Mouse (Mus musculus) embryonic fibroblast, embryonic 13.5 days (primary cell): ENCODE measurements at regions not wholly inside any gene's neighbourhood (a gene's known extent, or its start where the extent isn't known, plus 50 kb on each side); places are given as distances from the start of the nearest gene placed in this dataset.

Experiments
- H3K27ac ChIP-seq: 2 replicates; pipeline ENCODE4 v1.5.1; 2012; ENCODE audit warnings: low read length, control low read depth, inconsistent platforms; ENCODE audit not compliant: insufficient read depth
- H3K4me1 ChIP-seq: 2 replicates; pipeline ENCODE4 v1.6.1; 2011; ENCODE audit warnings: low read length; ENCODE audit not compliant: control insufficient read depth, insufficient read depth
- H3K4me3 ChIP-seq: 2 replicates; pipeline ENCODE4 v1.5.1; 2011; ENCODE audit warnings: mild to moderate bottlenecking, control low read depth, low read length; ENCODE audit not compliant: insufficient read depth
- CTCF ChIP-seq: IDR thresholded peaks from 2 replicates; pipeline ENCODE4 v1.5.1; 2011; ENCODE audit warnings: mild to moderate bottlenecking, control low read depth, low read length, moderate library complexity, borderline replicate concordance; ENCODE audit not compliant: insufficient read depth
- POLR2A ChIP-seq: IDR thresholded peaks from 2 replicates; pipeline ENCODE4 v1.6.1; 2011; ENCODE audit warnings: low read depth, mild to moderate bottlenecking, control low read depth, low read length, moderate library complexity

DNA sequence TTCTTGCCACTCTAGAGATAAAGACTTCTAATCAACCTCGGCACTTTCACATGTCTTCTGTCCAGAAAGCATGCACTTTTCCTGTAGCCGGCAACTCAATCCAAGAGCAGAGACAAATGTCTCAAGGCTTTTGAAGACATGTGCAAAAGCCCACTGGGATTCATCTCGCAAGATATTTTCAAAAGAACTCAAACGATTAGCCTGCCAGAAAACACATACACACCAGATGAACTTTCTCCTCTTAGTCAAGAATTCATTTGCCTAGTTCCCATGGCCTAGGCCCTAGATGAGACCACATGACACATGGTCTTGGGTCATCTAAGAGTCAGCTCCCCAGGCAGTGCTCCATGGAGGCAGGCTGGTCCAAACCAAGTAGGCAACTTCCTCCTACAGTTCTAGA, 293.8 kb upstream of the Tnp1 start:
- Histone ChIP-seq H3K4me3 (no peak overlapping the region), H3K27ac (no peak overlapping the region), H3K4me1 (no peaks in the 10 kb centered on the region)
- TF ChIP-seq CTCF: no peak
- no peak for TF ChIP-seq POLR2A

DNA sequence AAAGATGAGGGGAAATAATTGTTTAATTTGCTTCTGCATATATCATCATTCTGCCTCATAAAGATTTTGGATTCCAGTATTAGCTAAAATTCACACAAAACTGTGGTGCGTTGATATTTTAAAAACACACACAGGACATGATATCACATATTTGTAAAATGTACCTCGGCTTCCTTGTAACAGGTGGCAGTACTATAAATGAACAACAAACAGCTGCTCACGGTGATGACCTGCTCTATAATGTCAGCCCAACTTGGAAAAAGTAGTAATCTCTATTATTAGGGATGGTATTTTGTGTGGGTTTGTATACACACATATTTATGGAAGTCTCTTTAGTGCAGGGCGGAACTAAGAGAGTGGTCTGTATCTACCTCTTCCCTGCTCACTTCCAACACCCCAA, 292.7 kb upstream of the Tnp1 start:
- Histone ChIP-seq H3K4me3 (no peak overlapping the region), H3K27ac (no peak overlapping the region), H3K4me1 (no peaks in the 10 kb centered on the region)
- TF ChIP-seq POLR2A (no peak), CTCF (no peak)

- Histone ChIP-seq H3K4me3 (no peak overlapping the region), H3K27ac (no peak overlapping the region), H3K4me1 (no peaks in the 10 kb centered on the region)
- TF ChIP-seq POLR2A (no peak), CTCF (no peak)
These were observed 291.5 kb upstream of the Tnp1 start for GRCm38 (mm10) chr1:73307194-73307593.

GRCm38 (mm10) chr1:73299978-73300688, 284.4 kb upstream of the Tnp1 start:
- H3K27ac ChIP-seq: no peak overlapping the region
- H3K4me3 ChIP-seq: no peak overlapping the region
- H3K4me1 ChIP-seq: no peaks in the 10 kb centered on the region
- TF ChIP-seq CTCF (no peak), POLR2A (no peak)

GRCm38 (mm10) chr1:73285342-73285741, 269.6 kb upstream of the Tnp1 start:
- TF ChIP-seq POLR2A (no peak), CTCF (no peak)
- no peak overlapping the region for H3K4me3 ChIP-seq
- H3K4me1 ChIP-seq: no peaks in the 10 kb centered on the region
- no peak overlapping the region for H3K27ac ChIP-seq

- peaks cover 4% of the 10 kb centered on the region for H3K4me1 ChIP-seq
- TF ChIP-seq CTCF: no peak
- no peak for TF ChIP-seq POLR2A
- no peak overlapping the region for H3K27ac ChIP-seq
- H3K4me3 ChIP-seq: no peak overlapping the region
These were observed 258.8 kb upstream of the Tnp1 start for GRCm38 (mm10) chr1:73274480-73274879.

DNA sequence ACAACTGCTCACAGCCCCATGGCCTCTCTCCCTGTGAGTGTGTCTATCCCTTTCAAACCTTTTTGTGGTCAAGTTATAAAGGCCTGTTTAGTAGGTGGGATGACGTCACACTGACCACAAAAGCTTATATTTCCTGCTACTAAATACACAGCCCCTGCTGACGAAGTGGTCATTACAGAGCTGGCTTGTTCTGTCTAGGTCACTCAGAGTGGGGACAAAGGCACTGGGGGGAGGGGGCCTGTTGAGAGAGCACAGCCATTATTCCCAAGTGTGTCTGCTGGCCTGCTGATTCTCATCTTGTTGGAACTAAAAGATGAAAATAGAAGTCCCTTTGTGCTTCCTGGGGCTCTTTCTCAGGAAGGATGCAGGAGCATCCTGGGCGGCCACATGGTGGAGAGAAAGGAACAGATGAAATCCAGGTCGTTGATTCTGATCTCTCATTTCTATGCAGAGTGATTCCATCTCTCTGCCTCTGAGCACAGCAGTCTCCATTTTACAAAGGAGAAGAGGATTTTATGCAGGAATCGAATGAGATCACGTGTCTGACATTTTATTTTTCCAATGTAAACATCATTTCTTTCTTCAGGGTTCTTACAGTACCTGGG, 255.2 kb upstream of the Tnp1 start:
- Histone ChIP-seq H3K27ac (no peak overlapping the region), H3K4me3 (no peak overlapping the region), H3K4me1 (peaks cover 4% of the 10 kb centered on the region)
- TF ChIP-seq POLR2A (no peak), CTCF (no peak)

GRCm38 (mm10) chr1:73269051-73269755, 253.5 kb upstream of the Tnp1 start:
- TF ChIP-seq CTCF: no peak
- TF ChIP-seq POLR2A: no peak
- peaks cover 4% of the 10 kb centered on the region for H3K4me1 ChIP-seq
- H3K27ac ChIP-seq: no peak overlapping the region
- H3K4me3 ChIP-seq: no peak overlapping the region

- Histone ChIP-seq H3K27ac (no peak overlapping the region), H3K4me3 (no peak overlapping the region), H3K4me1 (no peaks in the 10 kb centered on the region)
- no peak for TF ChIP-seq CTCF
- no peak for TF ChIP-seq POLR2A
These were observed 249.3 kb upstream of the Tnp1 start for GRCm38 (mm10) chr1:73265009-73265408.

DNA sequence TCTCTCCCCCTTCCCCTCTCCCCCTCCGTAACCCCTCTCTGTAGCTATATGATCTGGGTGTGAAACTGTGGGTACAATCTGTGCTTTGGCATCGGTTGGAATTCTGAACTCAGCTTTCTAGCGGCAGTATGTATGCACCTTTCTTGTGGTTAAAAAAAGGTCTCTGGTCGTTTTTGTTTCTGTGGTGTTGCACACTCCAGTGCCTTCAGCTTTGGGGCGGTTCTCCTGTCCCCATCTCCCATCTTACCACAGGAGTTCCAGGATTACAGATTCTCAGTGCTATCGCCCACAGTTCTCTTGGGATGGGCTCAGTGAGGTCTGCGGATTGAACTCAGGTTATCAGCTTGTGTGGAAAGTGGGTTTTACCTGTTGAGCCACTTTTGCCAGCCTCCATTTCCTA, 248.5 kb upstream of the Tnp1 start:
- no peaks in the 10 kb centered on the region for H3K4me1 ChIP-seq
- TF ChIP-seq POLR2A: no peak
- TF ChIP-seq CTCF: no peak

More for the DNA sequence above, 248.5 kb upstream of the Tnp1 start:
- Histone ChIP-seq H3K27ac (no peak overlapping the region), H3K4me3 (no peak overlapping the region)
